Mouse (Mus musculus) thymus, postnatal 0 days (tissue): ENCODE results near the gene Snupn. TPM values are rescaled to one million over a fixed set of nuclear protein-coding genes. Genes with fewer than 3 reads are reported as not detected.
"Not testable (repeated sequence)": the region's sequence is repeated elsewhere in the genome, so short reads cannot be mapped to it uniquely, and the experiment has no call there.

Source experiments
- DNase-seq: peaks from one replicate; pipeline ENCODE4 v3.0.0-alpha.2; 2015; ENCODE audit warnings: low spot score
- polyA plus RNA-seq: library from polyadenylated mRNA; unstranded; fragments of >200 nt; fragmentation: Nextera tagmentation; extraction: Ambion mirVana; gene quantifications from 2 replicates; pipeline ENCODE4 v1.2.1, GENCODE M21; 2015

Snupn gene
- polyA plus RNA-seq, 1 experiment from 2014 or later, result 20.9 TPM

- no peak for DNase-seq
These were observed 21.2 kb upstream of the Snupn start for GRCm38 (mm10) chr9:56929496-56929895.

- no peak for DNase-seq
These were observed 20.1 kb upstream of the Snupn start for GRCm38 (mm10) chr9:56930556-56930955.

- DNase-seq, result no peak
These were observed 13.8 kb upstream of the Snupn start for GRCm38 (mm10) chr9:56936861-56937222.

- peak; percentile 96 for DNase-seq
These were observed 13.2 kb upstream of the Snupn start, which contains the start of gene Imp3 for GRCm38 (mm10) chr9:56937223-56938160. Imp3 (plus strand) TSS chr9:56937475.

GRCm38 (mm10) chr9:56938374-56938773 lies 12.3 kb upstream of the Snupn start:
- no peak for DNase-seq

- DNase-seq, result peak; percentile 50
These were observed 3.2 kb upstream of the Snupn start for GRCm38 (mm10) chr9:56947481-56947880.

GRCm38 (mm10) chr9:56948699-56949098 lies 2.0 kb upstream of the Snupn start:
- not testable (repeated sequence) for DNase-seq

GRCm38 (mm10) chr9:56949767-56950166 lies 911 bp upstream of the Snupn start:
- no peak for DNase-seq

- no peak for DNase-seq
These were observed 2.9 kb downstream of the Snupn start for GRCm38 (mm10) chr9:56953562-56953961.

- DNase-seq, result no peak
These were observed 6.4 kb downstream of the Snupn start for GRCm38 (mm10) chr9:56956966-56957675.

GRCm38 (mm10) chr9:56958689-56959088 lies 8.0 kb downstream of the Snupn start:
- DNase-seq, result no peak

GRCm38 (mm10) chr9:56961591-56961990 lies 10.9 kb downstream of the Snupn start:
- DNase-seq, result no peak

GRCm38 (mm10) chr9:56970158-56970557 lies 19.5 kb downstream of the Snupn start:
- DNase-seq, result no peak

GRCm38 (mm10) chr9:56973960-56974524 lies 23.4 kb downstream of the Snupn start:
- no peak for DNase-seq

- no peak for DNase-seq
These were observed 24.5 kb downstream of the Snupn start for GRCm38 (mm10) chr9:56975199-56975598.

GRCm38 (mm10) chr9:56980186-56980585 lies 29.5 kb downstream of the Snupn start:
- no peak for DNase-seq

- no peak for DNase-seq
These were observed 30.8 kb downstream of the Snupn start for GRCm38 (mm10) chr9:56981502-56981901.

GRCm38 (mm10) chr9:56994286-56995197 lies 43.9 kb downstream of the Snupn start, which contains the start of gene Ptpn9:
Ptpn9 (plus strand) TSS chr9:56994923.
- DNase-seq, result peak; percentile 56

- DNase-seq, result peak; percentile 50
These were observed 44.7 kb downstream of the Snupn start for GRCm38 (mm10) chr9:56995198-56996027.

GRCm38 (mm10) chr9:56996028-56996346 lies 45.3 kb downstream of the Snupn start:
- DNase-seq, result no peak
